ENCODE assay signal across 10 mouse cellular contexts in the genomic region with DNA sequence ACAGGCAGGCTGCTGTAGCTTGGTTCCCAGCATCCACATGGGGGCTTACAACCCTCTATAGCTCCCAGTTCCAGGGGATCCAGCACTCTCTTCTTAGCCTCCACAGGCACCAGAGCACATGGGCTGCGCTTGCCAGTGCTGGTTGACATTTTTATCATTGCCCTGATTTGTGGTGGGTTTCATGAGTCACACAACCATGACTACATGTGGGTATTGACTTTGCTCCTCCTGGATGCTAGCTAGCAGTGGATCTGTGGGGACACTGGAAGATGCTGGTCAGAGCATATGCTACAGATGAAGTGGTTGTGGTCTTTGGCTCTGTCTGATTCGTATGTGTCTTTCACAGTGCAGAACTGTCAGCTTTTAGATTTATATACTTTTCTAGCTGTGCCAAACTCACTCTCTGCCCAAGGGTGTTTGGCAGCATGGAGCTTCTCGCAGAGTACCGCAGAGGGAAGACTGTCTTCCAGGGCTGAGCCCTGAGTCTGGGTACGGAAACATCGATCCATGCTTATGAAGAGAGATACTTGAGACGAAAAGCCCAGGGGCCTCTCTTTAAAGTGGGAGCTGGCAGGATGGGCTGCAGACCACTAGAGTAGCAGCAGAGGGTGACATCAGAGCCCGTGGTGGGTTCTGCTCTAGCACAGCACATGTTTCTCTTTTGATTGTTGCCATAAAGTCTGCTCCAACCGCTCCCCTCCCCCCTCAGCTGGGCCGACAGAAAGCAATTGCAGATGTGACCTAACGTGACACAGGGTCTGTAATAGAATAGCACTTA.
DNase-seq lines count a peak whose midpoint lies in the region; ATAC-seq lines count a peak whose summit lies in the region.
"Had no signal": no experiment of that assay in that cellular context is flagged by ENCODE, and none has a peak within 500 bp of the region (broad histone marks: within the 10 kb centered on the region; RNA-seq: fewer than 3 reads in every experiment).

No protein-coding gene starts in this region.

- no peaks in the 10 kb centered on the region for H3K27me3 ChIP-seq in forebrain, embryonic 11.5 days (ENCODE audit: control insufficient read depth, insufficient read depth, low read length)
- H3K27me3 ChIP-seq in forebrain, embryonic 14.5 days (replicated peaks; ENCODE audit: control insufficient read depth, insufficient read depth, low read length), result no peaks in the 10 kb centered on the region
- no peaks in the 10 kb centered on the region for H3K27me3 ChIP-seq in kidney, embryonic 16.5 days (ENCODE audit: insufficient read depth, low read length)
- no peaks in the 10 kb centered on the region for H3K27me3 ChIP-seq in embryonic facial prominence, embryonic 10.5 days (replicated peaks; ENCODE audit: low read depth, poor library complexity, severe bottlenecking)

- 74% methylated on average over 11 of the region's 11 CpGs for WGBS in forebrain, embryonic 11.5 days
- WGBS in forebrain, embryonic 14.5 days, result 82% methylated on average over 11 of the region's 11 CpGs
- 32% methylated on average over 11 of the region's 11 CpGs for WGBS in kidney, embryonic 16.5 days
- WGBS in embryonic facial prominence, embryonic 10.5 days, result 44% methylated on average over 11 of the region's 11 CpGs

- no peak overlapping the region for H3K27ac ChIP-seq in forebrain, embryonic 11.5 days (ENCODE audit: low read depth, low read length)
- H3K27ac ChIP-seq in forebrain, embryonic 14.5 days (ENCODE audit: low read depth, low read length), result no peak overlapping the region
- peak overlapping the region; percentile 1; the same call in 1 of the 2 replicates for H3K27ac ChIP-seq in kidney, embryonic 16.5 days (ENCODE audit: low read length)
- peak overlapping the region; percentile 88 for H3K27ac ChIP-seq in embryonic facial prominence, embryonic 10.5 days (replicated peaks)

- DNase-seq in forebrain, embryonic 11.5 days (ENCODE audit: low spot score), result peak; percentile 60
- no peak for DNase-seq in forebrain, embryonic 14.5 days (ENCODE audit: low spot score)
- no peak for DNase-seq in kidney, adult 11 months
- peak; percentile 92 for DNase-seq in embryonic facial prominence, embryonic 10.5 days (ENCODE audit: low spot score)
- DNase-seq in neural tube, embryonic 10.5 days (ENCODE audit: extremely low spot score, low spot score), result peak; percentile 69
- DNase-seq in testis, postnatal 10 days (ENCODE audit: low spot score), result no peak
- DNase-seq in kidney, postnatal 25 days, result no peak
- DNase-seq: cerebellum, adult 11 months; layer of hippocampus, postnatal 36 days had no signal

- no peak overlapping the region for H3K4me3 ChIP-seq in forebrain, embryonic 11.5 days (ENCODE audit: low read depth, low read length)
- H3K4me3 ChIP-seq in forebrain, embryonic 14.5 days (ENCODE audit: low read depth, low read length), result no peak overlapping the region
- H3K4me3 ChIP-seq in kidney, embryonic 16.5 days (ENCODE audit: low read length), result no peak overlapping the region
- H3K4me3 ChIP-seq in embryonic facial prominence, embryonic 10.5 days, result no peak overlapping the region

- H3K4me1 ChIP-seq in forebrain, embryonic 11.5 days (replicated peaks; ENCODE audit: control insufficient read depth, insufficient read depth, low read length), result no peaks in the 10 kb centered on the region
- H3K4me1 ChIP-seq in forebrain, embryonic 14.5 days (ENCODE audit: control insufficient read depth, insufficient read depth, low read length), result no peaks in the 10 kb centered on the region
- H3K4me1 ChIP-seq in kidney, embryonic 16.5 days (ENCODE audit: insufficient read depth, low read length), result peaks cover 18% of the 10 kb centered on the region
- peaks cover 59% of the 10 kb centered on the region for H3K4me1 ChIP-seq in embryonic facial prominence, embryonic 10.5 days

- H3K36me3 ChIP-seq in forebrain, embryonic 11.5 days (ENCODE audit: control insufficient read depth, insufficient read depth, low read length), result no peaks in the 10 kb centered on the region
- H3K36me3 ChIP-seq in forebrain, embryonic 14.5 days (ENCODE audit: control insufficient read depth, insufficient read depth, low read length), result no peaks in the 10 kb centered on the region
- H3K36me3 ChIP-seq in kidney, embryonic 16.5 days (ENCODE audit: insufficient read depth, low read length), result peaks cover 5% of the 10 kb centered on the region; the same call in 1 of the 2 replicates
- H3K36me3 ChIP-seq in embryonic facial prominence, embryonic 10.5 days (replicated peaks), result peaks cover 59% of the 10 kb centered on the region

- no peaks in the 10 kb centered on the region for H3K9me3 ChIP-seq in forebrain, embryonic 11.5 days (ENCODE audit: control insufficient read depth, low read length)
- H3K9me3 ChIP-seq in forebrain, embryonic 14.5 days (replicated peaks; ENCODE audit: control insufficient read depth, low read length), result no peaks in the 10 kb centered on the region
- H3K9me3 ChIP-seq in kidney, embryonic 16.5 days (ENCODE audit: low read length), result no peaks in the 10 kb centered on the region
- H3K9me3 ChIP-seq in embryonic facial prominence, embryonic 10.5 days, result no peaks in the 10 kb centered on the region

- H3K4me2 ChIP-seq in forebrain, embryonic 11.5 days (ENCODE audit: low read depth, low read length, severe bottlenecking), result no peak overlapping the region
- H3K4me2 ChIP-seq in forebrain, embryonic 14.5 days (ENCODE audit: low read length), result no peak overlapping the region
- no peak overlapping the region for H3K4me2 ChIP-seq in kidney, embryonic 16.5 days (replicated peaks; ENCODE audit: low read depth, low read length)

- ATAC-seq in forebrain, embryonic 11.5 days (replicated peaks; ENCODE audit: low FRiP score), result no peak
- no peak for ATAC-seq in forebrain, embryonic 14.5 days
- ATAC-seq in kidney, embryonic 16.5 days (ENCODE audit: low FRiP score, low TSS enrichment), result peak; percentile 53

- H3K9ac ChIP-seq in forebrain, embryonic 11.5 days (ENCODE audit: low read length), result no peak overlapping the region
- H3K9ac ChIP-seq in forebrain, embryonic 14.5 days (ENCODE audit: low read length), result no peak overlapping the region
- no peak overlapping the region for H3K9ac ChIP-seq in kidney, embryonic 16.5 days (replicated peaks; ENCODE audit: low read length)

Comparison
In these comparisons a context has a peak if more than half of its experiments do, and no peak if none do; other contexts are left out.
1. DNase-seq: peak in forebrain, embryonic 11.5 days (single experiment), embryonic facial prominence, embryonic 10.5 days (single experiment) and neural tube, embryonic 10.5 days (single experiment); none in forebrain, embryonic 14.5 days (single experiment), kidney, adult 11 months (single experiment), testis, postnatal 10 days (single experiment) and kidney, postnatal 25 days (0 of 2).
2. H3K27ac ChIP-seq: peak in kidney, embryonic 16.5 days (single experiment) and embryonic facial prominence, embryonic 10.5 days (single experiment); none in forebrain, embryonic 11.5 days (single experiment) and forebrain, embryonic 14.5 days (single experiment).